Mouse (Mus musculus) ES-E14 (cell line): Measurements from ENCODE around the gene Dclk2.

ENCODE experiments used
- CHD2 ChIP-seq: IDR thresholded peaks from 2 replicates; pipeline ENCODE4 v1.6.1; 2014; ENCODE audit warnings: mild to moderate bottlenecking, low read depth, low read length, inconsistent platforms
- HCFC1 ChIP-seq: IDR thresholded peaks from 2 replicates; pipeline ENCODE4 v1.6.1; 2012; ENCODE audit warnings: low read length, inconsistent platforms, borderline replicate concordance; ENCODE audit not compliant: insufficient read depth
- MAFK ChIP-seq: IDR thresholded peaks from 2 replicates; pipeline ENCODE4 v1.6.1; 2014; ENCODE audit warnings: mild to moderate bottlenecking, low read depth, low read length, inconsistent platforms; ENCODE audit not compliant: insufficient read depth
- ZC3H11A ChIP-seq: IDR thresholded peaks from 2 replicates; pipeline ENCODE4 v1.6.1; 2012; ENCODE audit warnings: low read depth, mild to moderate bottlenecking, inconsistent platforms, low read length, borderline replicate concordance
- ZNF384 ChIP-seq: IDR thresholded peaks from 2 replicates; pipeline ENCODE4 v1.6.1; 2012; ENCODE audit warnings: low read depth, low read length, inconsistent platforms

DNA sequence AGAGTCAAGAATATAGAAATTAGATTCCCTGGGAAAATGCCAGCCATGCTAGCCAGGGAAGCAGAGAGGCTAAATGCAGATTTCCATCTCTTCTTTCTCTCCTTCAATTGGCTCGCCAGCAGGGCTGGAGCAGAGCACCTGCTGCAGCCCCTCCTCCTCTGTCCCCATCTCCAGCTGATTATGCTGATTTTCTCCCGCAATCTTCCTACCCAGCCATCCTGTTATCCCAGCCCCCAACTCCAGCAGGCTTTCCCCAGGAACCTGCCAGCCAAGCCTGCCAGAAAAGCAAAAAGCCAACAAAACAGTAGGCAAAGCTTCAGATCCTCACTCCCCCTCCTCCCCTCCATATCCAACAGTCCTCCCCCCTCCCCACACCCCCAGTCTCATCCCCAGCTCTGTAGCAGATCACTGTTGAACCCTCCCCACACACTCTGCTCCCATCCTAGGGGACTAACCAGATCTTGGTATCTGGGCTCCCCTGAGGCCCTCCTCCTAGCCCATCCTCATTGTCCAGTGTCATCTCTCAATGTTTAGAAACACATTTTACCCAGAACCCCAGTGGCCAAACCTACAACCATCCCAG is 15.7 kb upstream of the Dclk2 start:
- no peak for TF ChIP-seq MAFK
- no peak for TF ChIP-seq CHD2
- TF ChIP-seq ZNF384, result no peak
- no peak for TF ChIP-seq HCFC1
- no peak for TF ChIP-seq ZC3H11A
